Mouse (Mus musculus): Measurements from ENCODE around the gene Masp1. TPM values are rescaled to one million over a fixed set of nuclear protein-coding genes. Genes with fewer than 3 reads are reported as not detected.

The Masp1 gene
- polyA plus RNA-seq, 1 experiment from 2014 or later: 6.0 TPM

- no peak overlapping the region for H3K4me3 ChIP-seq
- no peak overlapping the region for H3K27ac ChIP-seq
- H3K36me3 ChIP-seq: no peaks in the 10 kb centered on the region
- H3K27me3 ChIP-seq: no peaks in the 10 kb centered on the region
- no peak overlapping the region for H3K4me2 ChIP-seq
- ATAC-seq (ENCODE audit: insufficient number of reproducible peaks, insufficient read depth, low FRiP score, low TSS enrichment, low read depth): no peak
- H3K9ac ChIP-seq: no peak overlapping the region
- H3K9me3 ChIP-seq: no peaks in the 10 kb centered on the region
- peaks cover 12% of the 10 kb centered on the region for H3K4me1 ChIP-seq
- 55% methylated on average over 13 of the region's 13 CpGs for WGBS
These were observed 103.0 kb downstream of the Masp1 start for GRCm38 (mm10) chr16:23417456-23418240.

- H3K4me2 ChIP-seq: peak overlapping the region; percentile 51
- H3K4me1 ChIP-seq: peaks cover 12% of the 10 kb centered on the region
- no peak for ATAC-seq (ENCODE audit: insufficient number of reproducible peaks, insufficient read depth, low FRiP score, low TSS enrichment, low read depth)
- no peak overlapping the region for H3K27ac ChIP-seq
- no peaks in the 10 kb centered on the region for H3K9me3 ChIP-seq
- H3K4me3 ChIP-seq: 0 out of 2 replicates have a peak overlapping the region, but pooled peaks have one; percentile 19
- WGBS: 19% methylated on average over 9 of the region's 9 CpGs
- H3K27me3 ChIP-seq: no peaks in the 10 kb centered on the region
- H3K36me3 ChIP-seq: no peaks in the 10 kb centered on the region
- H3K9ac ChIP-seq: no peak overlapping the region
These were observed 103.8 kb downstream of the Masp1 start for GRCm38 (mm10) chr16:23416657-23417293.

GRCm38 (mm10) chr16:23416261-23416656 is 104.4 kb downstream of the Masp1 start:
- Histone ChIP-seq H3K4me3 (0 out of 2 replicates have a peak overlapping the region, but pooled peaks have one; percentile 19), H3K4me1 (peaks cover 12% of the 10 kb centered on the region), H3K9me3 (no peaks in the 10 kb centered on the region), H3K27ac (no peak overlapping the region), H3K36me3 (no peaks in the 10 kb centered on the region), H3K9ac (no peak overlapping the region), H3K4me2 (peak overlapping the region; percentile 51), H3K27me3 (no peaks in the 10 kb centered on the region)
- WGBS: 19% methylated on average over 10 of the region's 10 CpGs
- ATAC-seq (ENCODE audit: insufficient number of reproducible peaks, insufficient read depth, low FRiP score, low TSS enrichment, low read depth): no peak

GRCm38 (mm10) chr16:23412930-23413329 is 107.7 kb downstream of the Masp1 start:
- H3K9me3 ChIP-seq: no peaks in the 10 kb centered on the region
- 77% methylated on average over 6 of the region's 6 CpGs for WGBS
- H3K4me1 ChIP-seq: peaks cover 12% of the 10 kb centered on the region
- H3K4me2 ChIP-seq: no peak overlapping the region
- ATAC-seq (ENCODE audit: insufficient number of reproducible peaks, insufficient read depth, low FRiP score, low TSS enrichment, low read depth): no peak
- H3K36me3 ChIP-seq: no peaks in the 10 kb centered on the region
- no peak overlapping the region for H3K4me3 ChIP-seq
- no peak overlapping the region for H3K9ac ChIP-seq
- H3K27me3 ChIP-seq: no peaks in the 10 kb centered on the region
- H3K27ac ChIP-seq: no peak overlapping the region

- Histone ChIP-seq H3K4me2 (0 out of 2 replicates have a peak overlapping the region, but pooled peaks have one; percentile 2), H3K4me3 (no peak overlapping the region), H3K27me3 (no peaks in the 10 kb centered on the region), H3K27ac (0 out of 2 replicates have a peak overlapping the region, but pooled peaks have one; percentile 29), H3K4me1 (peaks cover 16% of the 10 kb centered on the region), H3K9me3 (no peaks in the 10 kb centered on the region), H3K36me3 (no peaks in the 10 kb centered on the region), H3K9ac (no peak overlapping the region)
- WGBS: 26% methylated on average over 8 of the region's 8 CpGs
- ATAC-seq (ENCODE audit: insufficient number of reproducible peaks, insufficient read depth, low FRiP score, low TSS enrichment, low read depth): 0 out of 2 replicates have a peak, but pooled peaks have one; percentile 50
These were observed 117.4 kb downstream of the Masp1 start for GRCm38 (mm10) chr16:23403008-23403755.

GRCm38 (mm10) chr16:23401959-23402358 is 118.7 kb downstream of the Masp1 start:
- no peak for ATAC-seq (ENCODE audit: insufficient number of reproducible peaks, insufficient read depth, low FRiP score, low TSS enrichment, low read depth)
- Histone ChIP-seq H3K4me2 (no peak overlapping the region), H3K4me3 (no peak overlapping the region), H3K4me1 (peaks cover 16% of the 10 kb centered on the region), H3K9ac (no peak overlapping the region), H3K9me3 (no peaks in the 10 kb centered on the region), H3K36me3 (no peaks in the 10 kb centered on the region), H3K27me3 (no peaks in the 10 kb centered on the region), H3K27ac (peak overlapping the region; percentile 39; the same call in 1 of the 2 replicates)
- 24% methylated on average over 3 of the region's 3 CpGs for WGBS

- H3K27me3 ChIP-seq: no peaks in the 10 kb centered on the region
- no peak overlapping the region for H3K9ac ChIP-seq
- H3K36me3 ChIP-seq: no peaks in the 10 kb centered on the region
- H3K4me1 ChIP-seq: peaks cover 16% of the 10 kb centered on the region
- H3K4me3 ChIP-seq: no peak overlapping the region
- WGBS: 33% methylated on average over 4 of the region's 4 CpGs
- ATAC-seq (ENCODE audit: insufficient number of reproducible peaks, insufficient read depth, low FRiP score, low TSS enrichment, low read depth): no peak
- peak overlapping the region; percentile 39; the same call in 1 of the 2 replicates for H3K27ac ChIP-seq
- H3K9me3 ChIP-seq: no peaks in the 10 kb centered on the region
- H3K4me2 ChIP-seq: no peak overlapping the region
These were observed 119.2 kb downstream of the Masp1 start for GRCm38 (mm10) chr16:23401463-23401862.

Other genes with a start within 250 kb of the Masp1 start
- gene Rtp1, start 91.7 kb downstream of the Masp1 start, polyA plus RNA-seq (2015; fragmentation: Nextera tagmentation; extraction: Ambion mirVana): 0.87 and 2.9 TPM in 2 replicates
- 4.8 and 6.1 TPM in 2 replicates for gene Rtp4, start 524 bp downstream of the Masp1 start, polyA plus RNA-seq (2015; fragmentation: Nextera tagmentation; extraction: Ambion mirVana)